Mouse (Mus musculus) 3T3-L1 (cell line): ENCODE results near the gene Ntm.
A peak's percentile ranks its signal among the peaks of the same experiment; 100 is the strongest.

ENCODE experiments used
- DNase-seq: peaks from one replicate; pipeline ENCODE4 v3.0.0-alpha.2; 2015; ENCODE audit warnings: low read depth, low spot score

Gene Ntm

DNA sequence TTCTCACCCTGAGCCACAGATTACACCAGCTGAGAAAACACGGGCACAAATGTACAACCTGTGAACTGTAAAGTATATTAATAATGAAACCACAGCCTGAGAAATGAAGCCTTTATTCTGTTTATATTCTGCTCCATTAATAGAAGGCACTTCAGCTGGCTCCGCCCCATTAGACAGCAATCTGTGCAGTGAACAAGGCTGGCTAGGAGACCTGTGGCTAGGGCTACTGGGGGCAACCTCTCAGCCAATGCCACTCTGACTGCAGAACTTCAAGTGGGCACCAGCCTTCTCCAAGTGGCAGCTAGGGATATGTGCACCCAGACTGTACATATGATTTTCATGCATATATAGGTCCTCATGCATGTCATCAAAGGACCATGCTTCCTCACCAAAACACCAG, 887.7 kb downstream of the Ntm start:
- no peak for DNase-seq

DNA sequence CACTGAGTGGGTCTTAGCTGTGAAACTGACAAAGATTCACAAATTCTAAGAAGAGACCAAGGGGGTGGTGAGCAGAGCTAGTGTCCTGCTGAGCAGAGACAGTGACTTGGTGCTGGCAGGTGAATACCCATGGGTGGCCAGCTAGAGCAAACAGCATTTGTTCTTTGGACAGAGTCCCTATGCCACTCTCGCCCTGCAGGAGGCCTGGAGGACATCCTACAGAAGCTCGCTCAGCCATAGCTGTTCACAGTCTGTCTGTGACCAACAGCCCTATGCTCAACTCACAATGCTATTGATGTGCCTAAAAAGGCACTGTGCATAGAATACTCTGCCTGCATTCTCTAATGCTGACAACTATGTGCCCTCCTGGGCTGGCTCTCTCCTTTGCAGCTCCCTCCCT, 888.4 kb downstream of the Ntm start:
- DNase-seq = no peak

DNA sequence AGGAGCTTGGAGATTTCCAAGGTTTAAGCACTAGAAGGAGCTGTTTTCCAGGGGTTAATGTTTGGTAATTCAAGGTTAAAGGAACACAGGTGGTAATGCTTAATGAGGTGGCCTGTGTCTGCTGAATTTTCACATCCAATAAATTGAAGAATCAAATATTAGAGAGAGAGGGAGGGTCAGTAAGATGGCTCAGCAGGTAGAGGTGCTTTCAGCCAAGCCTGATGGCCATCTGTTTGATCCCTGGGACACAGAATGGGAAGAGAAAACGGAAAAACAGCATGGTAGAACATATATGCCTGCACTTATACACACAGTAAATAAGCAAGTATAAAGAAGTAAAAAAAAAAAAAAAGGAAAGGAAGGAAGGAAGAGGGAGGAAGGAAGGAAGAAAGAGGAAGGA, 890.9 kb downstream of the Ntm start:
- no peak for DNase-seq

DNA sequence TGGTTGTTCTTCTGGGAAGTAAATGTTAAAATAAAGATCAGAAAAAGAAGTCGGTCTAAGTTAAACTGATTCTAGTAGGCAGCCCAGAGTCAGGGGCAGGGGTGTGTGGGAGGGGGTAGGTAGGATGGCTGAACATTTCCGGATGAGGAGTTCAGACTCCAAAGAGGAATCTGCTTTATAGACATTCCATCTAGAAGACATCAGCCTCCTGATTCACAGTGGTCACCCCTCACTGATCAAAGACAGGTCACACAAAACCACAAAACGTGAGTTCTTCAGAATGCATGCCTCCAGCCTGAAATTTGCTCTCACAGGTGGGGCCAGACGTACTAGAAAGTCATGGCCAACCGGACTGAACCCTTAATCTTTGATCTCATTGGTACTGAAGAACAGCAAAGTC, 895.4 kb downstream of the Ntm start:
- no peak for DNase-seq

DNA sequence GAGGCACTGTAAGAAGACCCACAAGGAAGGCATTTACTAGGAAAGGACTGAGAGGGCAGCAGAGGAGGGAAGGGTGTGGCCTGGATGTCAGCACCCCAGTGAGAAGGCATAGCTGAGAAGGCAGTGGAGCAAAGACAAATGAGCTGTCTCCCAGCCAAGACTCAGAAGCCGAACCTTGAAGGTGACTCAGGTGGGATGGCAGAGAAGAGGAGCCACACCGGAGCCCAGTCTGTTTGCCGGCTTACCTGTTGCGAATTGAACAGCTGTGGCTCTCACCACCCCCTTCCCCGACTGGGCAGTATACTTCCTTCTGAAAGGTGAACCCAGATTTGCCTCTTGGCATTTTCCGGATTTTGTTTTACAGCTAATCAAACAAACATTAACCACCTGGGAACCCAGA, 902.6 kb downstream of the Ntm start:
- no peak for DNase-seq

DNA sequence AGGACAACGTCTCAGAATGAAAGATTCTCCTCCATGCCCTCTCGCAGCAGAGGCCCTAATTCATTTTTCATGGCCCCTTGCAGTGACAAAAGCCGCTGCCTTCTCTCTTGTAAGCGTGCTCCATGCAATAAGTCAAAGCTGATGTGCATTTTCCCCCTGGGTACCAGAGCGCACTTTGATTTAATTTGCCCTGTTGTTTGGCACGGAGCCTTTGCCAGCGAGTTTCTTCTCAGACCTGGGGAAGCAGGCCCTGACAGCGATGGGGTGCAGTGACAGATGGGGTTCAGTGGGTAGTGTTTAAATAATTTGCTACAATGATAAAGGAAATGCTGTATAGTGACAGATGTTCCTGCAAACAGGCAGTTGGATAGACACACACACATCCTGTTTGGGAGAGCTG, 904.1 kb downstream of the Ntm start:
- no peak for DNase-seq

DNA sequence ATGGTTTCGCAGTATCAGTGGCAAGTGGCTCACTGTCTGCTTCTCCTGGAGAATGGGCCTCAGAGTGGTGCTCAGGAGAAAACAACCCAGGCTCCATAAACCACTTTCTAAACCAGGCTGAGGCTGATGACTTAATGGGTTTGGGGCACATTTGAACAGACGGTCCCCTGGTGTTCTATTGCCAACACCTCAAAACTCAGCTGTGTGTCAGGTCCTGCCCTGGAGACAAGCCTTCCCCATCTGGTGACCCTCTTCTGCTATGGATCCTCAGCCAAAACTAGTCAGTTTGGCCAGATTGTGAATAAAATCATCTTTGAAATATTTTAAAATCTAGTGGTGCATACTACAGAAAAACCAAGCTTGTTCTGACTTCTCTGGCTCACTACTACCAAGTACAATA, 907.3 kb downstream of the Ntm start:
- DNase-seq = no peak

DNA sequence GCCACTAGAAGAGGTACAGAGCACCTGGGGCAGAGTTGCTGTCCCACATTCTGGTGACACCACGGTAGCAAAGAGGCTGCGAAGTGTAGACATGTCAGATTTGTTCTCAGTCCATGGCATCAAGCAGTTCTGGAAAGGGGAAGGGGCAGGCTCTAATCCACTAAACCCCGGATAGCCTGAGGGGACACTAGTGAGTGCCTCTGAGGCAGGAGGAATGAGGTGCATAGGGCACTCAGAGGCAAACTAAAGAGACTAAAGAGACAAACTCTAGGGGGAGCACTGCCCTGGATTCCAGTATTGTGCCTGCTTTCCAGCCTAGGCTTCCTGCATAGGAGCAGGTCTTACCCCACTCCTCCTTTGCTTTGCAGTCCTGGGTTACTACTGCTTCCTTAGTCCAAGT, 926.5 kb downstream of the Ntm start:
- no peak for DNase-seq

DNA sequence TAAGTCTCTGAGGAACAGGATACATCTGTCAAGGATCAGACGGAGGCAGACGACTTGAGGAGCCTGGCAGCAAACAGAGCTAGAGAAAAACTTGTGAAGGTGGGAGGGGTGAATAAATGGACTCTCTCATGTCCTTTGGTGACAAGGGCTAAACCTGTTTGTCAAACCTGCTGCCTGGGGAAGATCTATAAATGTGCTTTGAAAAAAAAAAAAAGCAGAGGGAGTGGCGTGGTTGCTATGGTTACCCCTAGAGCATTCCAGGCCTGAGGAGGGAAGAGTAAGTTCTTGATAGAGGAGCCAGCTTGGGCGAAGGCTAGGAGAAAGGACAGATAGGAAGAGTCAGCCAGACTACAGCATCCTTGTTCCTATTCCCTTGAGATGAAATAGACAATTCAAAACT, 926.9 kb downstream of the Ntm start:
- DNase-seq = no peak

DNA sequence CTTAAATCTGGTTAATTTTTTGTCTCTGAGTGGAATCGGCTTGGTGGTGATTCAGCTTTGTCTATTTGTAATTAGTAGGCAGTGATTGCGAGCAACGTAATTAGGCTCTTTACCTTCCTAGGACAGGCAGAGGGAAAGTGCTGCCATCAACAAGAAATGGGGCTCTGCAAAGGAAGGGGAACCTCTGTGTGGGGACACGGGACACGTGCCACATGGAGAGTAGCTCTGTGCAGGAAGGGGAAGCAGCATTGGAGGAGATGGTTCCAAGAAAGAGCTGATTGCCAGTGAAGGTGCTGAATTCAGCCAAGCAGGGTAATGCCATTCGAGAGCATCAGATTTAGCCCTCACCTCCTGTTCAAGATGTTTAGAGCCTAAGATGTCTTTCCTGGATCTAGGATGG, 936.5 kb downstream of the Ntm start:
- DNase-seq = no peak

DNA sequence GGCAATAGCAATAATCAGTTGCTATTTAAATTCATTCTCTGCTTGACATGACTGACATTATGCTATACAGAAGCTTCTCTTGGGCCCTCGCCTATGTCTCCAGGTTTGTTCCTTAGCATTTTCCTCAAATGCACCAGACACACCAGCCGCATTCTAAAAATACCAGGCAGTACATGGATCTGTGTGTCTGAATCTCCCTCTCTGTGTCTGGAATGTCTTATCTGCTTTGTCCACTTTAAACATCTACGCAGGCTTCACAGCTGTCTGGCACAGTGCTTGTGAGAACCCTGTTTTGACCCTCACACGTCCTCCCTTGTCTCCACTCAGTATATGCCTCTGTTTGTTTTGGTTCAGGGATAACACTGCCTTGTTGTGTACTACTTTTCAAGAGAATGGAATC, 937.3 kb downstream of the Ntm start:
- no peak for DNase-seq

DNA sequence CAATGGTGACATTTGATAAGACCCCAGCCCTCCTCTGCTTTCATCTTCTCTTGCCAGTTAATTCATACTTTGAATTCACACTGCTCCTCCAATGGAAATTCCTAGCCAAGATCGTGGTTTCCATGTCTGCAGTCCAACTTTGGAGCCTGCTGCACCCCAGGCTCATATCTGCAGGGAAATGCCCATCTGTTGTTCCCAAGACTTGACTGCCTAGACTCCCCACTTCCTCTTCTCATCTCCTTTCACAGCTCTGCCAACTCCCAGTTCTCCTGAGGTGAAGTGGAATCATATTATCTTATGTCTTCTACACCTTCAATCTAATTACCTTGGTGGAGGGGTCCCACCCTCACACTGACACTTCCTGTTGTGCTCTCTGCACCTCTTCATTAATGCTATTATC, 937.8 kb downstream of the Ntm start:
- no peak for DNase-seq

DNA sequence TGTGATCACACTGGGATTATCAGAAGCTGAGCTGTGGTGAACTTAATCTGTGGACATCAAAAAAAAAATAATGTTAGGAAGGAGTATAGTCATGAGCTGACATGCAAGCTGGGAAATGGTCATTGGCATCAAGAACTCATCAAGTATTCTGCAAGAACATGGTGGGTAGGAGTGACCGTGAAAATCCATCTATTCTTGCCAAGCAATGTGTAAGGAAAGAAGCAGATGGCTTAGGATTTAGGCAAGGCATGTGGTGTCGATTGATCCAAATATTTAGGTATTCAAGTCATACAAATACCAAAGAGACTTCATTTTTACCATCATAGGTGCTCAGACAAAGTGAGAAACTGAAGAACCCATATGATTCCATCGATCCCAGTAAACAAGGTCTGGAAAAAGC, 946.1 kb downstream of the Ntm start:
- no peak for DNase-seq

DNA sequence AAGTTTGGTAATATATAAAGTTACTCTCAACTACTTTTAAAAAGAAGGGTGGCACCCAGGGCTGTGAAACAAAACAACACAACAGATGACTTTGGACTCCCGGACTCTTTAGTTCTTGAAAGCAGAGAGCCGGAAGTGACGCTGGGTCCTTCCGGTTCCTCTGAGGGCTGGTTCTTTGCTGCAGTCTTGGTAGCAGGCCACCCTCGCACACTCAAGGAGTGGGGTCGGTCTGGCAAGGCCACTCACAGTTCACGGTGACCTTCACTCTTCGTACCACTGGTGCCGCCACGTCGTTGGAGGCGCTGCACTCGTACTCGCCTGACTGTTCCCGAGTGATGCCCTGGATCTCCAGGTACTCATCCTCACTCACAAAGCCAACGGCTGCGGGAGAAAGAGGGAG, 949.1 kb downstream of the Ntm start:
- no peak for DNase-seq

DNA sequence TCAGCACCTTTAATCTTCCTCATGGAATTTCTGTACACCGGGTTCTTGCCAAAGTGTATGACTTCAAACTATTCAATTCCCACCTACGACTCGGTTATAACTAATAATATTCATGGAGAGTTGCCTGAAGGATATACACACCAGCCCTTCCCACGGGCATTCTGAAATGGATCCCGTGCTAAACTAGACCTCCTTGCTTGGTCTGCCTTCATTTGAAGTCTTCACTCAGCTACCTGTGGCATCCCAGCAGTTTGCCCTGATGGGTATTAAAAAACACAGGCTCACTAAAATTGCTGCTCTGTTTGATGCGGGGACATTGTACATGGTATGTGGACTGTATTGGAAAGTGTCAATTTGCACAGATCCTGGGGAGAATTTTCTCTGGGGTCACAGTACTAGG, 950.4 kb downstream of the Ntm start:
- no peak for DNase-seq

DNA sequence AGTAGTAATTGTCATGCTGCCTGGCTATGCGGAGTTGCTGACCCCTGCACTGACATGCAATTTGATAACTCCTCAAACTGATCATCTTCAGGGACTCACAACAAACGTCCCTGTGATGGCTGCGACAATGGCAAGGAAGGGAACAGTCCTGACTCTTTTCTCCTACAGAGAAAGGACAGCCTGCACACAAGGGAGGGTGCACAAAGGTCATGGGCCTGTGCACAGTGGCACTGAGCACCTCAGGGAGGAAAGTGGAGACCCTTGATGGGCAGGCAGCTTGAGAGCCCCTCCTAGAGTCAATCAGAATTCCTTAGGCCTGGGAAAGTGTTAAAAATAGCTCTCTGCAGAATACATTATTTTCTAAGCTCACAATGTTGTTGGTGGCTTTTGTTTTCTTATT, 951.5 kb downstream of the Ntm start:
- no peak for DNase-seq

DNA sequence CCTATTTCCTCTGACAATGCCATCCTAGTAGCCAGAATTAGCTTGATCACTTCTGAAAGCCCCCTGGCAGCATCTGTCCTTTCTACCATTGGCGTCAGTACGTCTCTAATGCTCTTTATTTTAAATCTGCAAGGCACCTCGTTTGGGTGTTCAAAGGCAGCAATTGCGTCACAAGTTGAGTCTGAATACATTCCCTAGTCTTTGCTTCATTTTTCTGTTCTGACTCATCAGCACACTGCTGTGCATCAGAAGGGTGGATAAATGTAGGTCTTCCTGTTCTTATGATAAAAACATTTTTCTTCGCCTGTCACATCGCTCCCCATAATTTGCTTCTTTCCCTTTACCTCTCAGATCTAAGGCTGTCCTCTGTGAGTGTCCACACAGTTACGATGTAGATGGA, 958.4 kb downstream of the Ntm start:
- DNase-seq = peak; percentile 73

DNA sequence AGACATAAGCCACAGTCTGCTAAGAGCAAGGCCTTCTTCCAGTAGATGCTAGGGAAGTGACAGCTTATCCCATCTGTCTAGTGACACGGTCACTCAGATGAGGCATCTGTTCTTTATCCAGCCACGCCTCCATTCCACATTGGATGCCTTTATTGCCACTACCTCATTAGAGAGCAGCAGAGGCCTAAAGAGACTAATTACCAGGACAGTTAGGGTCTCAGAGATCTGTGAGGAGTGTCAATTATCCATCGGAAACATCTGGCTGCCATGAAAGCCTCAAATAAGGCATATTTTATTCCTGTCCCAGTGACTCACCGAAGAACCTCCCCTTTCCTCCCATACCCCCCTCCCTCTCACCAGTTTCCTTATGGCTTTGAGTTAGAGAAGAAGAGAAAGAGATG, 963.0 kb downstream of the Ntm start:
- DNase-seq = peak; percentile 52

DNA sequence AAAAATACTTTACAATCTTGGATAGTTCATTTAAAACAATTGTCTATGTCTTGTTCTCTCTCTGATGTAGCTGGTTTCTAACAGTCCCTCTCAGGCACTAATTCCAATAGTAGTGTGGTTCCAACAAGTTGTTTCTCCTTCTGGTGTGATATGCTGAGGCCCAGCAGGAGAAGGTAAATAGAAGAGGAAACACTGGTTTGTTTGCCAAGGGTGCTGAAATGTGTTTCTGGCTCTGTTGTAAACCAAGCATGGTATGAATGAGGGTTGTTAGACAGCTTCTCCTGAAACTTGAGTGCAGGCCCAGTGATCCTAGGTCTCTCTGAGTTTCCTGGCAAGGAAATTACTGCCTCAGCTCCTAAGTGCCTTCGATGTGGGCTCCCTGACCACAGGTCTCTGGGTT, 985.7 kb downstream of the Ntm start:
- DNase-seq = no peak

DNA sequence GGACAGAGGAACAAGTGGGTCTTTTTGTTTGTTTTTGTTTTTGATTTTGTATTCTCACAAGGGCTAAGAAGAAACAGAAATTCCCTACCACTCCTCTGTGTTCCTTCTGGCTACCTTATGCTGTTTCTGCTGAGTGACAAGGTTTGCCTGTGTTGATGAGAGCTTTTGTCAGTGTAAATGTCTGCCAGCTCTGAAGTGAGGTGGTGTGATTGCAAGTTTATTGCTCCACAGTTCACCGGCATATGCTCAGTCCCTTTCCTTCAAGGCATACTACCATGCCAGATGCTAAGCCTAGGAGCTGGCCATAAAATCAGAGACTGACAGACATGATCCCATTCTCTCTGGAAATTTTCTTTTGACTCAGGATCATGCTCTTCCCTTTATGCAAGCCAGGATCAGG, 993.5 kb downstream of the Ntm start:
- no peak for DNase-seq
